Mouse (Mus musculus) liver, embryonic 16.5 days (tissue): ENCODE data around the gene Myh9. TPM values are rescaled to one million over a fixed set of nuclear protein-coding genes. Genes with fewer than 3 reads are reported as not detected.

Source experiments
- ATAC-seq: fragments of 200-750 bp; cut with Nextera tagmentation; 2 replicates; pipeline ENCODE4 v1.8.0; 2017; ENCODE audit warnings: low read depth, mild to moderate bottlenecking, moderate number of reproducible peaks, moderate library complexity
- H3K27ac ChIP-seq: fragments of 300-500 bp; sonication (generic); 2 replicates; pipeline ENCODE4 v1.5.1; 2014; ENCODE audit warnings: mild to moderate bottlenecking, low read length
- H3K27me3 ChIP-seq: fragments of 300-500 bp; sonication (generic); 2 replicates; pipeline ENCODE4 v1.6.1; 2014; ENCODE audit warnings: low read depth, low read length, mixed read lengths; ENCODE audit not compliant: control insufficient read depth, insufficient read depth
- H3K36me3 ChIP-seq: fragments of 300-500 bp; sonication (generic); 2 replicates; pipeline ENCODE4 v1.6.1; 2014; ENCODE audit warnings: mild to moderate bottlenecking; ENCODE audit not compliant: control insufficient read depth, insufficient read depth
- H3K4me1 ChIP-seq: fragments of 300-500 bp; sonication (generic); 2 replicates; pipeline ENCODE4 v1.6.1; 2014; ENCODE audit warnings: low read depth, low read length, mixed read lengths; ENCODE audit not compliant: control insufficient read depth
- H3K4me2 ChIP-seq: fragments of 300-500 bp; sonication (generic); 2 replicates; pipeline ENCODE4 v1.6.1; 2014; ENCODE audit warnings: low read depth, low read length, mixed read lengths
- H3K4me3 ChIP-seq: fragments of 300-500 bp; sonication (generic); 2 replicates; pipeline ENCODE4 v1.5.1; 2014; ENCODE audit warnings: low read depth, mild to moderate bottlenecking, low read length
- H3K9ac ChIP-seq: fragments of 300-500 bp; sonication (generic); 2 replicates; pipeline ENCODE4 v1.6.1; 2014; ENCODE audit warnings: low read depth, low read length
- H3K9me3 ChIP-seq: fragments of 300-500 bp; sonication (generic); replicated peaks from 2 replicates; pipeline ENCODE4 v1.6.1; 2016; ENCODE audit warnings: low read length; ENCODE audit not compliant: control insufficient read depth
- whole genome bisulfite sequencing: fragments of 180-500 bp; shearing (Covaris S2); extraction: QIAGEN DNeasy Blood & Tissue Kit; methylation state at CpG from one replicate; pipeline ENCODE4 v1.1.7; 2014; ENCODE audit not compliant: insufficient replicate concordance; 5-methylcytosine and 5-hydroxymethylcytosine counted together
- polyA plus RNA-seq: library from polyadenylated mRNA; unstranded; fragments of >200 nt; fragmentation: Nextera tagmentation; extraction: Ambion mirVana; gene quantifications from 2 replicates; pipeline ENCODE4 v1.2.1, GENCODE M21; 2015

Gene Myh9
- polyA plus RNA-seq, 1 experiment from 2014 or later, result 21.9 TPM

DNA sequence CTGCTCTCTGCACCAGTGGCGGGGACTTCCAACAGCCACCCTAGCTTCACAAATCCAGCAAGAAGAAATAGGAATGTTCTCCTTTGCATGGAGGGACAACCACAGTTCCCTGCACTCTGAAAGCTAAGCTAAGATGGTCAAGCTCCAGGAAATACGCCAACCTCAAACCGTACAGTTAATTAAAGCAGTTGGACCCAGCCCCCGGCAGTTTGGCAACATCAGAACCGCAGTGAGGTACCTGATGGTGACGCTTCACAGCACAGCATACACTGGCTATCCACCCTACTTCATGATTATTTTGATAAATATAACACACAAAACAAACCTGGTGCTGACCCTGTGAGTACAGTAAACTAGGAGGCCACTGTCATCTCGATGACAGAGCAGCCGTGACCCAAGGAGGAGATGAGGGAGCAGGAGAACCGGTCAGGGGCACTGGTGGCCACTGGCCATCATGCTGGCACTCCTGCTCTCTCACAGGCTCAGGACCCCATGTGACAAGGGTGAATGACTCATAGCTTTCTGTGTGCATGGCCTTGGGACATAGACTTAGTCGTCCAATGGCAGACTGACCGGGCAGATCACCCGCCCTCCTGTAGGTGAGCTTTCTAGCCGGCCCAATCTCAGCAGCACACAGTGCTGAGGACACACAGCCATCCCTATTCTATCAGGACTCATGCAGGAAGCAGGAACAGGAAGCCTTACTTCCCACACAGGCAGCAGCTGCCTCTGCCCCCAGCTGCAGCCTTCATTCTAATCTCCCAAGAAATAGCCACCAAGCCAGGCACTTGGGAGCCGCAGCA, 44.2 kb downstream of the Myh9 start:
- no peak overlapping the region for H3K4me2 ChIP-seq
- peaks cover 21% of the 10 kb centered on the region for H3K36me3 ChIP-seq
- H3K4me3 ChIP-seq, result no peak overlapping the region
- no peaks in the 10 kb centered on the region for H3K27me3 ChIP-seq
- peaks cover 36% of the 10 kb centered on the region for H3K4me1 ChIP-seq
- no peak overlapping the region; the same call in 1 of the 2 replicates for H3K27ac ChIP-seq
- H3K9me3 ChIP-seq, result no peaks in the 10 kb centered on the region
- 67% methylated on average over 14 of the region's 14 CpGs for WGBS
- H3K9ac ChIP-seq, result no peak overlapping the region
- ATAC-seq, result peak; percentile 54

GRCm38 (mm10) chr15:77796409-77797035, 45.5 kb downstream of the Myh9 start:
- Histone ChIP-seq H3K36me3 (peaks cover 15% of the 10 kb centered on the region), H3K27ac (no peak overlapping the region), H3K27me3 (no peaks in the 10 kb centered on the region), H3K4me2 (no peak overlapping the region), H3K4me1 (peaks cover 27% of the 10 kb centered on the region), H3K9ac (no peak overlapping the region), H3K4me3 (no peak overlapping the region), H3K9me3 (no peaks in the 10 kb centered on the region)
- no peak for ATAC-seq
- WGBS, result 87% methylated on average over 26 of the region's 26 CpGs

DNA sequence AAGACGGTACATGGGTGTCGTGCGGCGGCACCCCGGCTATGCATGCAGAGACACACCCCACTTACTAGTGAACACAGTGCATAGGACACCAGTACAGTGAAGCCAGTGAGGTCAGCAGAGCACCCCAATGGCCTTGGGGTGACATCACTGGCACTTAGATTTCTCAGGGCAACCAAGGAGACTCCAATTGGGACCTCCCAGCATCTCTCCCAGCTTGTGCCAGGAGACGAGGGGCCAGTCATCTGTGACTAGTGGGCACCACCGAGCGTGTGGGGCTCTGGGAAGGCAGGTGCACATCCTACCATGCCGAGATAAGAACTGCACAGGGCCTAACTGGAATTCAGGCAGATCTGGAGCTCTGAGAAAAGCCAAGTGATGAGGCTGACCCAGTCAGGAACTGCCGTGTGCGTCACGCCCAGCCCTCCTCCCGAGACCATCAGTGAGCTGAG, 47.0 kb downstream of the Myh9 start:
- ATAC-seq, result no peak

DNA sequence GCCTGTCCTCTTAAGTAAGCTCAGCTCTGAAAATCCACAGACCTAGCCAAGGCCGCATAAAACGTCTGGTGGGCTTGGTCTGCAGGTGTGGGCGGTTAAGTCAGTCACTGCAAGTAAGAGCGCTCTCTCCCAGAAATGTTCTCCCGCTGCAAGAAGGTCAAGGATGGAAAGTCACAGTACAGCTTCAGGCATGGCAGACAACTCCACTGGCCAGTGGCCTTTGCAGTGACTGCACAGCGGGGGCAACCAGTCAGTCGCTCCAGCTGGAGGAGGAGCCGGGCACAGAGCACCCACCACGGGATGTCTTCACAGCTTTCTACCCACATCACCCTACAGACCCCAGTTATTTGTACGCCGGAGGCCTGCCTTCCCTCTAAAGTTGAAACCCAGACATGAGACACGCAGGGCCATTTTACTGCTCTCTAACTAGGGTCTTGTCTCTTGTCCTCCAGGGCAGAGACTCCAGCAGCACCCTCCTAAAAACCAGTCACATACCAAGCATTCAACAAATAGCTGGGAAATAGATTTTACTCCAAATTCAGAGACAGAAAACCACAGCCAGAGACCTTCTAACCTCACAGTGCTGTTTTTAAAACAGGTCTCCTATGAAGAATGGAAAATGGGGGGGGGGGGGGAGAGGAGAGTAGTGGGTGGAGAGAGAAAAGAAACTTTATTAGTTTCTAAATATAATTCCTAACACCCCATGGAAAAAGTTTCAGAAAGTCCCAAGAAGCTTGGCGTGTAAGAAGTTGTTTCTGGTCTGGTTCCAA, 47.7 kb downstream of the Myh9 start:
- peaks cover 36% of the 10 kb centered on the region for H3K36me3 ChIP-seq
- peaks cover 10% of the 10 kb centered on the region for H3K4me1 ChIP-seq
- no peak overlapping the region for H3K27ac ChIP-seq
- no peaks in the 10 kb centered on the region for H3K27me3 ChIP-seq
- 85% methylated on average over 13 of the region's 13 CpGs for WGBS
- H3K4me3 ChIP-seq, result no peak overlapping the region
- no peak overlapping the region for H3K9ac ChIP-seq
- H3K9me3 ChIP-seq, result no peaks in the 10 kb centered on the region
- no peak for ATAC-seq
- H3K4me2 ChIP-seq, result no peak overlapping the region

More for the DNA sequence above, 47.0 kb downstream of the Myh9 start:
- H3K9me3 ChIP-seq, result no peaks in the 10 kb centered on the region
- no peak overlapping the region for H3K4me3 ChIP-seq
- peaks cover 31% of the 10 kb centered on the region for H3K36me3 ChIP-seq
- H3K27me3 ChIP-seq, result no peaks in the 10 kb centered on the region
- 88% methylated on average over 13 of the region's 13 CpGs for WGBS
- peaks cover 16% of the 10 kb centered on the region for H3K4me1 ChIP-seq
- H3K4me2 ChIP-seq, result no peak overlapping the region
- no peak overlapping the region for H3K27ac ChIP-seq
- H3K9ac ChIP-seq, result no peak overlapping the region

- Histone ChIP-seq H3K4me1 (peaks cover 2% of the 10 kb centered on the region), H3K4me2 (no peak overlapping the region), H3K27me3 (no peaks in the 10 kb centered on the region), H3K9me3 (no peaks in the 10 kb centered on the region), H3K4me3 (no peak overlapping the region), H3K9ac (no peak overlapping the region), H3K27ac (no peak overlapping the region), H3K36me3 (peaks cover 44% of the 10 kb centered on the region)
- no peak for ATAC-seq
- WGBS, result 87% methylated on average over 7 of the region's 7 CpGs
Measured at GRCm38 (mm10) chr15:77793554-77793953, 48.4 kb downstream of the Myh9 start.

DNA sequence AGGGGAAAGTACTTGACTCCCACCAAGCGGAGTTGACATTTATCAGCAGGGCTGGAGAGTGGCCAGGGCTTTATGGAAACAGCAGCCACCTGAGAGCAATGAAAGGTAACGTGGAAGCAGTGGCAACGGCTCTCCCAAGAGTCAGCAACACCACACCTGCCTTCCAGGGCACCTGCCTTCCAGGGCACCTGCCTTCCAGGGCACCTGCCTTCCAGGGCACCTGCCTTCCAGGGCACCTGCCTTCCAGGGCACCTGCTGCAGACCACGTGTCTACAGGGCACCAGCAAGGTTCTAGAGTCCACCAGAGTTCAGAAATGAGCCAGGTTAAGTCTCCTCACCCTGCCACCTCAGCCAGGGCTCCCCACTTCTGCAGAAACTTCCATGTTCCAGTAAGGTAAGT, 48.9 kb downstream of the Myh9 start:
- WGBS, result 83% methylated on average over 4 of the region's 4 CpGs
- Histone ChIP-seq H3K36me3 (peaks cover 47% of the 10 kb centered on the region), H3K9me3 (no peaks in the 10 kb centered on the region), H3K4me2 (no peak overlapping the region), H3K27ac (no peak overlapping the region), H3K4me3 (no peak overlapping the region), H3K27me3 (no peaks in the 10 kb centered on the region), H3K9ac (no peak overlapping the region), H3K4me1 (no peaks in the 10 kb centered on the region; the same call in 1 of the 2 replicates)
- no peak for ATAC-seq

DNA sequence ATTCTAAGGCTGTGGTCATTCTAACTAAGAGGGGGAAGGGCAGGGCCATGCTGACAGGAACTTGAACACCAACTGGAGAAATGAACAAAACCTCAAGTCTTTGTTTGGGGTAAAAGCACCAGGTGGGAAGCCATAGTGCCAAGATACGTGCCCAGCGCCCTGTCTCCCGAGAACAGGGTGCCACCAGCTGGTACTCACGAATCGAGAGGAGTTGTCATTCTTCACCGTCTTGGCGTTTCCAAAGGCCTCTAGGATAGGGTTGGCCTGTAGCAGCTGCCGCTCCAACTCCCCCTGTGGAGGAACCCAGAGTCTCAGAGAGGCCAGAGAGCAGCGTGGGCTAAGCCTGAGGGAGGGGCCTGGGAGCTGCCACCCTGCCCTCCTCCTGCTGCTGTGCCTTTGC, 49.9 kb downstream of the Myh9 start:
- H3K4me1 ChIP-seq, result no peaks in the 10 kb centered on the region
- H3K9me3 ChIP-seq, result no peaks in the 10 kb centered on the region
- no peak overlapping the region for H3K9ac ChIP-seq
- H3K27me3 ChIP-seq, result no peaks in the 10 kb centered on the region
- H3K27ac ChIP-seq, result no peak overlapping the region
- ATAC-seq, result no peak
- H3K36me3 ChIP-seq, result peaks cover 57% of the 10 kb centered on the region
- H3K4me3 ChIP-seq, result no peak overlapping the region
- 82% methylated on average over 9 of the region's 9 CpGs for WGBS
- H3K4me2 ChIP-seq, result no peak overlapping the region

DNA sequence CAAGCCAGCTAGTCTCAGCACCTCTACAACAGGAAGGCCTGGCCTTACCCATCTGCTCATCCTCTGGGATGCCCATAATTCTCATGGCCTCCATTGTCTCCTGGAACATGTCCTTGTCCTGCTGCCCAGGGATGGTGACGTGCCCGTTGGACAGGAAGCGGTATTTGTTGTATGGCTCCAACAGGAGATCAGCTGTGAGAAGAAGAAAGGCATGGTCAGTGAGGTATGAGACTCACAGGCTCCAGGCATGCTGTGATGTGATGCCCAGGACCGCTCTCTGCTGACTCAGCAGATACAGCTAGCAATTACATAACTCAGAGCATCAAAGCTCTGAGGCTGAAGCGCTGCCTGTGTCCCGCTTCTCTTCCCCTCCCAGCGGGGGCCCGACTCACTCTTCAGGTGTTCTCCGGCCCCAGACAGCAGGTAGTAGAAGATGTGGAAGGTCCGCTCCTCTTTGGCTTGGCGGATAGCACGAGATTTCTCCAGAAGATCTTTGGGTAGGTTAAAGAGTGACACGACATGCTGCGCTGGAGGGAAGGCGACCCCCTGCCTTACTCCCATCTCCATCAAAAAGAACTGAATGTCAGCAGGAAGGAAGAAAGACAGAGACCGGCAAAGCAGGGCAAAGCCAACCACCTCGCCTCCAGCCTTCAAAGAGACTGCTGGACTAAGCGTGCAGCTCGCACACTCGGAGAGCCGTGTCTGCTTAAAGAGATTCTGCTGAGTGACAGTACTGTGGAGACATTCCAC, 51.1 kb downstream of the Myh9 start:
- peaks cover 70% of the 10 kb centered on the region for H3K36me3 ChIP-seq
- no peak overlapping the region for H3K4me3 ChIP-seq
- H3K27ac ChIP-seq, result no peak overlapping the region
- ATAC-seq, result no peak
- no peaks in the 10 kb centered on the region for H3K27me3 ChIP-seq
- no peaks in the 10 kb centered on the region for H3K9me3 ChIP-seq
- H3K9ac ChIP-seq, result no peak overlapping the region
- no peak overlapping the region for H3K4me2 ChIP-seq
- H3K4me1 ChIP-seq, result no peaks in the 10 kb centered on the region
- WGBS, result 90% methylated on average over 21 of the region's 21 CpGs
